Mouse (Mus musculus): ENCODE results near the gene Olfr372.
"Not testable (repeated sequence)": the region's sequence is repeated elsewhere in the genome, so short reads cannot be mapped to it uniquely, and the experiment has no call there.

Olfr372 gene

DNA sequence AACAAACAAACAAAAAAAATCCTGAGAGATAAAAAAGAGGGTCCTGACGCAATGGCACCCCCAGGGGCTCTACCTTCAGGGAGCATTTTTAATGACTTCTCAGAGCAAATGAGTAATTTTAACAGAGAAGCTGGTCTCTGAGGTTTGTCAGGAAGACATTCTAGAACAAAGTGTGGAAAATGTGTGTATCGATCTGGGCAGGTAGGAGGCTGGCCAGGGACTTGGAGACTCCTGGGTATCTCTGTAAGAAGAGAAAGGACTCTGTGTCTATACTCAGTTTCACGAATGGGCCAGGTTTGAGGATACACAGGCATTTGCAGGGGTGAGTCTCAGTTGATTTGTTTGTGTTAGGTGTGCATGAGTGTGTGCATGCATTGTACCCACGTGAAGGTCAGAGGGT is at the start of gene Olfr372:
Gene Olfr372, plus strand, starts transcription at position 301 of the 400 bp plus-strand sequence.
- not testable (repeated sequence) for DNase-seq (ENCODE audit: low read depth, low spot score)

DNA sequence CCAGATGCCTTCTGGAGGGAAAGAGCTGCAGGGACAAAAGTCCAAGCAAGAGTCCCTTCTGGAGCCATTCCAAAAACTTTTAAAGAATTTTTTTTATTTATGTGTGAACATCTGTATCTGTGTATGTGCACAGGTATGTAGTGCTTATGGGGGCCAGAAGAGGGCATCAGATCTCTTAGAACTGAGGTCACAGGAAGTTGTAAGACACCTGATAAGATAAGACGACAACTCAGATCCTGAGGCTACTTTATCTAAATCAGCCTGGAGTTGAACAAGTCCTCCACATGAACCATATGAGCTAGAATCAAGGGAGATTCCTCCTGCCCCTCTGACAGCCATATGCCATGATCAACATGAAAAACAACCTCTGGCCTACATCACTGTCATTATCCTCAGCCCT is 41.6 kb upstream of the Olfr372 start:
- no peak for DNase-seq (ENCODE audit: low read depth, low spot score)

DNA sequence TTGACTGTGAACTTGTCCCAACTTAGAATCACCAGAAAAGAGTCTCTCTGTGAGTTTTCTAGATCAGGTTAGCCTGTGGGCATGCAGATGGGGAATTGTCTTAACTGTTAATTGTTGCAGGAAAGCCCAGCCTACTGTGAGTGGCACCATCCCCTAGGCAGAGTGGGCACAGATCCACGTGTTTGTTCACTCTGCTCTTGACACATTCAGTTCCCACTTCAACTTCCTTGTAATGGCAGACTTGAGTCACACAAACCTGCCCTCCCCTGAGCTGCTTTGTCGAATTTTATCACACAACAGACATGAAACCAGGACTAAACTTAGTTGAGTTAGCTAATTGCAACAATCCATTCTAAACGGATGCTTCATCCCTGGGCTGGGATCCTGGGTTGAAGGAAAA is 40.8 kb upstream of the Olfr372 start:
- DNase-seq (ENCODE audit: low read depth, low spot score): no peak

DNA sequence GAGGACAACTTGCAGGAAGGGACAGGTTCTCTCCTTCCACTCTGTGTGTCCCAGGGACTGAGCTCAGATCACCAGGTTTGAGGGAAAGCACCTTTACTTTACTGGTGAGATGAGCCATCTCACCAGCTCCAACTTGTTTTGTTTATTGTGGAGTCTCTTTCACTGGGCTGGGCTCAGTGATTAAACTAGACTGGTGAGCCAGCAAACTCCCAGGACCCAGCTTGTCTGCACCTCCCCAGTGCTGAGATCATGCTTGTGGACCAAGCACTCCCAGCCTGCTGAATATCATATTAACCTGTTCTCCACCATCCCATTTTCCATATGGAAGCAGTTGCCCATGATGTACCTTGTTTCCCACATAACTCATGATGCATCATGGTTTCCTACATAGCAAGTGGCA is 38.1 kb upstream of the Olfr372 start:
- no peak for DNase-seq (ENCODE audit: low read depth, low spot score)

DNA sequence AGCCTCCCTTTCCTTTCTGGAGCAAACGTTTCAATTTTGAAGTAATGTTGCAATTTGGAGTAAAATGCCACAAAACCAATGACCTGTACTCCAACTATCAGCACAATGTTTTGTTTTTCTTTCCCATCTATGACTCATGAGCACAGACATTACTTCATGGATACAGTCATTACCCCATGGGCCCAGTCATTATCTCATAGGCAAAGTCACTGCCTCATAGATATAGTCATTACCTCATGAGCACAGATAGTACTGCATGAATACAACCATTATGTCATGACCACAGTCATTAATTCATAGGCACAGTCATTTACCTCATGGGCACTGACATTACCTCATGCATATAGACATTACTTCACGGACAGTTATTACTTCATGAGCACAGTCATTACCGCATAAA is 35.1 kb upstream of the Olfr372 start:
- no peak for DNase-seq (ENCODE audit: low read depth, low spot score)

DNA sequence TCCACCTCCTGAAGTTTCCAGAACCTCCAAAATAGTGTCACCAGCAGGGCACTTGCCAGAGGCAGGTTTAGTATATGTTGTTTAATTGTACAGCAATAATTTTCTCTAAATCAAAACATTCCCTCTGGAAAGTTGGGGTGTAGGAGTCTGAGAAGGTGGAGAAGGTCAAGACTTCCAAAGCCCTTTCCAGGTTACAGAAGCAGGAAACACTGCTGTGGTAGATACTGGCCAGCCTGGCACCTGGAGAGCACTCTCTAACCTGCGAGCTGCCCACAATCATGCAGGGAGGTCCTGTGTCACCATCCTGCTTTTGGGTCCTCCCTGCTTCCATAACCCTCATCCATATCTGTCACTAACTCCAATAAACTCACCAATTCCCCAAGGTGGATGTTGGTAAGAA is 34.3 kb upstream of the Olfr372 start:
- no peak for DNase-seq (ENCODE audit: low read depth, low spot score)

DNA sequence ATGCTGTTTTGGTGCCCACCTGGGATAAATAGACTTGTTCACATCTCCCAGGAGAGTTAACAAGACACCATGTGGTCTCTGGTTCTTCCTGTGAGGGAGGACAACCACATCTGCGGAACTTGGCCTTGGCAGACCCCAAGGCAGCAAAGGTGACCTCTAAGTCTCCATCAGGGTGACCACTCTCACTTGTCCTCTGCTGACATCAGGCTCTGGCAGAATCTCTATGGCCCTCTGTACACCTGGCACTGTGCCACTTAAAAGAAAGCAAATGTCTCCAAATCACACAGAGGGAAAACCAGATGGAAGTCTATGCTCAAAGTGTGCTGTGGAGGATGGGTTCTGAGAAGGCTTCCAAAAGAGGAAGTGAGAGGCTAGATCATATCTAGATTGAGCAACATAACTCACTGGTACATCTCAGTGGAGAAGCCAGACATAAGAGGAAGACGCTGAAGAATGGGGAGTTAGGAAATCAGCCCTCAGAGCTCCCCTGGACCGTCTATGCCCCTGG is 32.8 kb upstream of the Olfr372 start:
- DNase-seq (ENCODE audit: low read depth, low spot score): peak; percentile 39

DNA sequence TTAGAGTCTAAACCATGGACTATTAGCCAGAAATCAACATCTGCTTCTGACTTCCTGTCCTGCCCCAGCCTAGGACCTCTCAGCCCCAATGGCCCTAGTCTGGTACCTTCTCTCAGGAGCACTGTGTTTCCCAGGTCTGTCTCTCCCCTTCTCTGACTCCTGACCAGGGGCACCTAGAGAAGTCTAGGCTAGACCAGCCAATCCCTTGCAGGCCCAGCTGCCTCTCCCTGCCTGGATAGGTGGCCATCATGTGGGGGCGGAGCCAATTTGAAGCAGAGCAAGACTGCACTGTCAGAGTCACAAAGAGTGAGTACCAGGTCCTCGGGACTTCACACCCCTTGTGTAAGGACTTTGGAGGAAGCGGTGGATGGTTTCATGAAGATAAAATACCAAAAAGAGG is 31.5 kb upstream of the Olfr372 start, which contains the start of gene Cyp4f18:
Gene Cyp4f18, minus strand, starts transcription at position 154 of the 400 bp plus-strand sequence.
- no peak for DNase-seq (ENCODE audit: low read depth, low spot score)

DNA sequence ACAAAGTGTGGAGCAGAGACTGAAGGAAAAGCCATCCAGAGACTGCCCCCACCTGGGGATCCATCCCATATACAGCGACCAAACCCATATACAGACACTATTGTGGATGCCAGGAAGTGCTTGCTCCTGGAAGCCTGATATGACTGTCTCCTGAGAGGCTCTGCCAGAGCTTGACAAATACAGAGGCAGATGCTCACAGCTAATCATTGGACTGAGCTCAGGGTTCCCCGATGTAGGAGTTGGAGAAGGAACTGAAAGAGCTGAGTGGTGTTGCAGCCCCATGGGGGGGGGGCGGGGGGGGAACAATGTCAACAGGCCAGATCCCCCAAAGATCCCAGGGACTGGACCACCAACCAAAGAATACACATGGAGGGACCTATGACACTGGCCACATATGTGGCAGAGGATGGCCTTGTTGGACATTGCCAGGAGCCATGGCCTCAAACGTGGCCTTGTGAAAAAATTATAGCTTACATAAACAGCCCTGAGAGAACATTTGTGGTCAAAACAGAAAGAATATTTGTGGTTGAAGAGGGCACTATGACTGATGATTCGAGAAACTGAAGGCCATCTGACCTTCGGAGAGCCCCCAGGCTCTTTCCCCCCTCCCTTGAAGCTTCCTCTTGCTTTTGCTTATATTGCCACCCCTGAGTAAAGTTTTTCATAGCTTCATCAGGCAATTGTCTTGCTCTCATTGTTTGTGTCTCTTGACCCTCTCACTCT is 27.4 kb upstream of the Olfr372 start:
- not testable (repeated sequence) for DNase-seq (ENCODE audit: low read depth, low spot score)

DNA sequence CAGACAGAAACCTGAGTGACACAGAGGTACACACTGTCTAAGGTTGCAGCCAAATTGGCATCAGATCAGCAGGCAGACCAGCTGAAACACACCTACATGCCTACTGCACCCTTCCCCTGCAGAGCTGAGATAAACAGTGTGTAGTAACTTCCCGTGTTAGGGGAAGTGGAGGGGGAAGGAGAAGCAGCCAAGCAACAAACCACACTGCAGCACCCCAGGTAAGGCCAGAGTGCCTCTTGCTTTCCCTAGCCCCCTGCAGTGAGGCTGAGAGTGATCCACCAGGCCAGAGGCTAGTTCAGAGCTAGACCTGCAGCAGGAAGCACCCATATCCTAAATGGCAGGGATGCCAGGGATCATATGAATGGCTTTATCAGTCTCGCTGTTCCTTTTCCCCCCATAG is 23.7 kb upstream of the Olfr372 start:
- not testable (repeated sequence) for DNase-seq (ENCODE audit: low read depth, low spot score)

DNA sequence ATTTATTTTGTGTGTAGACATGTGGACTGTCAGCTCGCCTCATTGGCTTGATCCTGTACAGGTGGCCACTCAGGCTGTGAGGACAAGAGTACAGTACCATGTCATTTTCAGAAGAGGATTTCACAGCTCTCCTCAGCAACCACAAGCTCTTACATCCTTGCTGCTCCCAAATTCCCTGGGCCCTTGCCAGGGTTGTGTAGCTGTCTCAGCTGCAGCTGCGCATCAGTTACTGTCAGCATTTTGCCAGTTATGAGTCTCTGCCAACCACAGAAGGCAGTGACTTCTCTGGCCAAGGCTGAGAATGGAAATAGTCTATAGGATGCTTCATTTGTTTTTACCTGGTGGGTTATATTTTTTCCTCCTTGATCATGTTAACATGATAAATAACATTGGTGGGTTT is 22.9 kb upstream of the Olfr372 start:
- DNase-seq (ENCODE audit: low read depth, low spot score): peak; percentile 24

DNA sequence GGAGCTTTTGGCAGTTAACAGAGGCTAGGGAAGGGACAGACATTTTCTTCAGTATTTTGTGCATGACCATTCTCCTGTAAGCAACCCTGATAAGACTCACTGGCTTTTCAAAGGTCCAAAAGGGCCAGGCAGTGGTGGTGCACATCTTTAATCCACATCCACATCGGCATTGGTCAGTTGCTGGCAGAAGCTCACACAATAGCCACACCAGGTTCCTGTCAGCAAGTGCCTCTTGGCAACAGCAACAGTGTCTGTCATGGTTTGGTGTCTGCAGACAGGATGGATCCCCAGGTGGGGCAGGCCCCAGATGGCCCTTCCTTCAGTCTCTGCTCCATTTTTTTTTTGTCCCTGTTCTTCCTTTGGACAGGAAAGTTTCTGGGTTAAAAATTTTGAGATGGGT is 22.0 kb upstream of the Olfr372 start:
- not testable (repeated sequence) for DNase-seq (ENCODE audit: low read depth, low spot score)

DNA sequence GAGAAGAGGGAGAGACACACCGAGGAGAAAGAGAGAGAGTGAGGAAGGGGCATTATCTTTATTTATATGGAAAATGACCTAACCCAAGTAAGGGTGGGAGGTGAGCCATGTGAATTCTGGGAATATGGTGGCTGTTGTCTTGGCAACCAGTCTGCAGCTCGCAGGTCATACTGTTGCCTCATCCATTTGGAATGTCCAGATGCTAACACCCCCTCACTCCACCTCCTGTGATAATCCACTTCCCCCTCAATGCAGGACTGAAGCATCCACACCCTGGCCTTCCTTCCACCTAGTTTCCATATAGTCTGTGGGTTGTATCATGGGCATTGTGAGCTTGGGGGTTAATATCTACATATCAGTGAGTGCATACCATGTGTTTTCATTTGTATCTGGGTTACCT is 21.2 kb upstream of the Olfr372 start:
- no peak for DNase-seq (ENCODE audit: low read depth, low spot score)

DNA sequence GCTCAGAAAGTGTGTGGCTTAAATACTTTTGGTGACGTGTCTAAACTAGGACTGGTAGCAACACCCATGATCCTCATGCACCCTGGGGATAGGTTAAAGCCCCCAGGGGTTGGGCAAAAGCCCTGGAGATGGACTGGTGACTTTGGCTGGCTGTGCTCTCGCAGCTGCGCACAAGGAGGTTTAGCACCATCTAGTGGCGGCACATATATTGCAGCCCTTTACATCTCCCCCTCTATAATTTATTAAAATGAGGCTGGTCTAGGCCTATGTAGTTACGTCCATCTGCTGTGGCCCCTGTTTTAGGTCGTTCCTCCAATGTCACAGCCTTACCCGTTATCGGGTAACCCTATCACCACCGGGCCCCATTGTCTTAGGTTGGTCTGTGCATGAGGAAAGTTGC is 16.1 kb upstream of the Olfr372 start:
- not testable (repeated sequence) for DNase-seq (ENCODE audit: low read depth, low spot score)

DNA sequence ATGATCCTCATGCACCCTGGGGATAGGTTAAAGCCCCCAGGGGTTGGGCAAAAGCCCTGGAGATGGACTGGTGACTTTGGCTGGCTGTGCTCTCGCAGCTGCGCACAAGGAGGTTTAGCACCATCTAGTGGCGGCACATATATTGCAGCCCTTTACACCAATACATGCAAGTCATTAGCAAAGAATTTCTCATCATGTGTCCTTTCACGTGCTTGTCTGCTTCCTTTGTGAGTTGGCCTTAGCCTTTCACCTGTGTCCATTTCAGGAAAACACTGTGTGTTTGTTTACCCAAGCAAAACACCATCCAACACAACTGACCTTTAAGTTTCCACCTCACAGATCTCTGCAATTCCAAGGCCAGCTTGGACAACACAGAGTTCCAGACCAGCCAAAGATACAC is 8.1 kb upstream of the Olfr372 start:
- peak; percentile 50 for DNase-seq (ENCODE audit: low read depth, low spot score)

DNA sequence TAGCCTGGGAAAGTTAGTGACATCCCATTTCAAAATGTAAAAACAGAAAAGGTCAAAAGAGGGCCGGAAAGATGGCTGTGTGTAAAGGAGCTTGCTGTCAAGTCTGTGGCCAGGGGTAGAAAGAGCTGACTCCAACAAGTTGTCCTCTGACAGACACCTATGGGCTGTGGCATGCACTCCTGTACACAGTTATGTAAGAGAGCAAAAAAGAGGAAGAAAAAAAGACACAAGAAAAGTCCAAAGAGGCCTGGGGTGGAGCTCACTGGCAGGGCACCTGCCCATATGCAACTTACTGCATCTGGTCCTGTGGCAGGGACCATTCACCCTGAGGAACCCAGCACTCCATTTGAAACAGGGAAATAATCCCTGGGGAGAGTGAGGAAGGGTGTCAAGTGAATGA is 1.5 kb downstream of the Olfr372 start:
- no peak for DNase-seq (ENCODE audit: low read depth, low spot score)

DNA sequence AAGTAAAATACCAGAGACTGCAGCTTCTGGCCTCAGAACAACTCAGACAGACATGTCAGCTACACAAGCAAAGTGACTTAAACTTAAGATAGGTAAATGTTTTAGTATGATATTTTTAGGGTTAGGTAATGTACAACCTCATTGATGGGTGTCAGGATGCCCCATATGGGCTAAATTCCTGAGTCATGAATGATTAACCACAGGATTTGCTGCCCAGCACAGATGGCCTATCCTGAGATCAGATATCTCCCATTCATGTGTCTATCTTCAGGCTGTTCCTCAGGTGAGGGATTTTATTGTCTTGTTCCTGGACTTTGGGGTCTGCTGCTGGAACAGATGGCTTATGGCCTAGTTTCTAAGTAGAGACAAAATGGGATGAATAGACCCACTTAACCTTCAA is 13.6 kb downstream of the Olfr372 start:
- not testable (repeated sequence) for DNase-seq (ENCODE audit: low read depth, low spot score)

DNA sequence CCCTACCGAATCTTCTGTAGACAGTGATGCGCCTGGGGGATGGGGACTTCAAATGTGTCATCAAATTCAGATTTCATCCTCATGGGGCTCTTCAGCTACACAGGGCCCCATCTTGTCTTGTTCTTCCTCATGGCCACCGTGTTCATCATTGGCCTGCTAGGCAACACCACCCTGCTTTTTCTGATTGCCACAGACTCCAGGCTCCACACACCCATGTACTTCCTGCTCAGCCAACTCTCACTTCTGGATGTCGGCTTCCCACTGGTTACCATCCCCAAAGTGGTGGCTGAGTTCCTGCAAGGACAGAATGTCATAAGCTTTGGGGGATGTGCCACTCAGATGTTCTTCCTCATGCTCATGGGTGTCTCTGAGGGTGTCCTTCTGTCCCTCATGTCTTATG is 16.6 kb downstream of the Olfr372 start:
- DNase-seq (ENCODE audit: low read depth, low spot score): not testable (repeated sequence)

DNA sequence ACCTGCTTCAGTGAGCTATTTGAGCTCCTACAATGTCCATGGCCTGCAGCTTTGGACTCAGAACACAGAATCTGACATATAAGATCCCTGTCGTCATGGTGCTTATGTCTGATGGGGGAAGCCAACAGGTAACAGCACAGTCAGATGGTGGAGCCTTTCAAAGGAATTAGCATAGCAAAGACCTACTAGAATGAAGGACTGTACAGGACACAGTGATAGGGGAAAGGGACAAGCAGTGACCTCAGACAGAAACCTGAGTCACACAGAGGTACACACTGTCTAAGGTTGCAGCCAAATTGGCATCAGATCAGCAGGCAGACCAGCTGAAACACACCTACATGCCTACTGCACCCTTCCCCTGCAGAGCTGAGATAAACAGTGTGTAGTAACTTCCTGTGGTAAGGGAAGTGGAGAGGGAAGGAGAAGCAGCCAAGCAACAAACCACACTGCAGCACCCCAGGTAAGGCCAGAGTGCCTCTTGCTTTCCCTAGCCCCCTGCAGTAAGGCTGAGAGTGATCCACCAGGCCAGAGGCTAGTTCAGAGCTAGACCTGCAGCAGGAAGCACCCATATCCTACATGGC is 25.9 kb downstream of the Olfr372 start:
- DNase-seq (ENCODE audit: low read depth, low spot score): not testable (repeated sequence)

DNA sequence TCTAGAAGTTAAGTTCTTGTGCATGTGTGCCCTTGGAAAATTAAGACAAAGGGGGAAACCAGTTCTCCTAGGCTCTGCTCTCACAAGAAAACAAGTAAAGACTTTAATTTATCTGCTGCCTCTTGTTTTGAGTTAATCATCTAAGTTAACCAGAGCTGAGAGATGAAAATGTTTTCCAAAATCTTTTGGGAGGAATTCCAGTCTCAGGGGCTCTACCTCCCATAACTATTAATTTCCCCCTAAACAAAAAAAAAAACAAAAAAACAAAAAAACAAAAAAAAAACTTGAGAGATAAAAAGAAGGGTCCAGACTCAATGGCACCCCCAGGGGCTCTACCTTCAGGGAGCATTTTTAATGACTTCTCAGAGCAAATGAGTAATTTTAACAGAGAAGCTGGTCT is 41.9 kb downstream of the Olfr372 start, which contains the start of gene Olfr373:
Gene Olfr373, plus strand, starts transcription at position 301 of the 400 bp plus-strand sequence.
- not testable (repeated sequence) for DNase-seq (ENCODE audit: low read depth, low spot score)

DNA sequence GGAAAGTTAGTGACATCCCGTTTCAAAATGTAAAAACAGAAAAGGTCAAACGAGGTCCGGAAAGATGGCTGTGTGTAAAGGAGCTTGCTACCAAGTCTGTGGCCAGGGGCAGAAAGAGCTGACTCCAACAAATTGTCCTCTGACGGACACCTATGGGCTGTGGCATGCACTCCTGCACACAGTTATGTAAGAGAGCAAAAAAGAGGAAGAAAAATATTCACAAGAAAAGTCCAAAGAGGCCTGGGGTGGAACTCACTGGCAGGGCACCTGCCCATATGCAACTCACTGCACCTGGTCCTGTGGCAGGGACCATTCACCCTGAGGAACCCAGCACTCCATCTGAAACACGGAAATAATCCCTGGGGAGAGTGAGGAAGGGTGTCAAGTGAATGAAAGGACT is 43.7 kb downstream of the Olfr372 start:
- no peak for DNase-seq (ENCODE audit: low read depth, low spot score)

DNA sequence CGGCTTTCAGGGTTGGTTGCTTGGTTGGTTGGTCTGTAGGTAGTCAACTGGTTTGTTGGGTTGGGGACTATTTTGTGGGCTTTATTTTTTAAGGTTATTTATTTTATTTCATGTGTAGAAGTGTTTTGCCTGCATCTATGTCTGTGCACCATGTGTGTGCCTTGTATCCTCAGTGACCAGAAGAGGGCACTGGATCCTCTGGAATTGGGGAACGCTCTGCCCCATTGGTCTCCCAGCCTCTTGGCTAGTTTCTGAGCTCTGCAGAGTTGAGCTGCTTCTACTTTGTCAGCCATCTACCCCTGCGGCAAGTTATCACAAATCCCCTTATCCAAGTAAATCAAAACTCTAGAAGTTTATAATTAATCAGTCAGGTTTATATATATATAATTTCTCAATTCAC is 46.6 kb downstream of the Olfr372 start:
- not testable (repeated sequence) for DNase-seq (ENCODE audit: low read depth, low spot score)

DNA sequence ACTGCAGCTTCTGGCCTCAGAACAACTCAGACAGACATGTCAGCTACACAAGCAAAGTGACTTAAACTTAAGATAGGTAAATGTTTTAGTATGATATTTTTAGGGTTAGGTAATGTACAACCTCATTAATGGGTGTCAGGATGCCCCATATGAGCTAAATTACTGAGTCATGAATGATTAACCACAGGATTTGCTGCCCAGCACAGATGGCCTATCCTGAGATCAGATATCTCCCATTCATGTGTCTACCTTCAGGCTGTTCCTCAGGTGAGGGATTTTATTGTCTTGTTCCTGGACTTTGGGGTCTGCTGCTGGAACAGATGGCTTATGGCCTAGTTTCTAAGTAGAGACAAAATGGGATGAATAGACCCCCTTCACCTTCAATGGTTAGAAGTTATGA is 55.7 kb downstream of the Olfr372 start:
- DNase-seq (ENCODE audit: low read depth, low spot score): not testable (repeated sequence)

All from skeletal muscle tissue, adult 2 months (tissue).